Mouse (Mus musculus) neural tube, embryonic 15.5 days (tissue): ENCODE data around the gene Cyp26a1. TPM values are rescaled to one million over a fixed set of nuclear protein-coding genes. Genes with fewer than 3 reads are reported as not detected.

ENCODE experiments used
- ATAC-seq: fragments of 200-750 bp; cut with Nextera tagmentation; 2 replicates; pipeline ENCODE4 v1.8.0; 2017; ENCODE audit warnings: mild to moderate bottlenecking, moderate TSS enrichment, moderate library complexity; ENCODE audit not compliant: low FRiP score
- H3K27ac ChIP-seq: fragments of 300-500 bp; sonication (generic); replicated peaks from 2 replicates; pipeline ENCODE4 v1.5.1; 2015; ENCODE audit warnings: mild to moderate bottlenecking, inconsistent platforms
- H3K27me3 ChIP-seq: fragments of 300-500 bp; sonication (generic); replicated peaks from 2 replicates; pipeline ENCODE4 v1.6.1; 2015; ENCODE audit warnings: inconsistent platforms
- H3K36me3 ChIP-seq: fragments of 300-500 bp; sonication (generic); 2 replicates; pipeline ENCODE4 v1.6.1; 2015; ENCODE audit warnings: inconsistent platforms
- H3K4me1 ChIP-seq: fragments of 300-500 bp; sonication (generic); 2 replicates; pipeline ENCODE4 v1.6.1; 2015; ENCODE audit warnings: inconsistent platforms
- H3K4me2 ChIP-seq: fragments of 300-500 bp; sonication (generic); 2 replicates; pipeline ENCODE4 v1.6.1; 2015; ENCODE audit warnings: inconsistent platforms, mild to moderate bottlenecking, moderate library complexity
- H3K4me3 ChIP-seq: fragments of 300-500 bp; sonication (generic); replicated peaks from 2 replicates; pipeline ENCODE4 v1.5.1; 2015; ENCODE audit warnings: mild to moderate bottlenecking, inconsistent platforms
- H3K9ac ChIP-seq: fragments of 300-500 bp; sonication (generic); replicated peaks from 2 replicates; pipeline ENCODE4 v1.6.1; 2015; ENCODE audit warnings: mild to moderate bottlenecking, inconsistent platforms
- H3K9me3 ChIP-seq: fragments of 300-500 bp; sonication (generic); replicated peaks from 2 replicates; pipeline ENCODE4 v1.6.1; 2016; ENCODE audit warnings: inconsistent platforms
- WGBS: fragments of 180-500 bp; shearing (Covaris S2); methylation state at CpG from one replicate; pipeline ENCODE4 v1.1.7; 2015; ENCODE audit warnings: mixed read lengths; 5-methylcytosine and 5-hydroxymethylcytosine counted together
- polyA plus RNA-seq: library from polyadenylated mRNA; unstranded; fragments of >200 nt; fragmentation: Nextera tagmentation; extraction: Ambion mirVana; gene quantifications from 2 replicates; pipeline ENCODE4 v1.2.1, GENCODE M21; 2015

Gene Cyp26a1
- 0.65 and 1.3 TPM in 2 replicates for polyA plus RNA-seq

- peak within 1 kb of the TSS; percentile 35 for H3K4me3 ChIP-seq
- peaks cover 95% of the 10 kb centered on the region for H3K27me3 ChIP-seq
- no peak for ATAC-seq
- no peaks in the 10 kb centered on the region for H3K36me3 ChIP-seq
- H3K27ac ChIP-seq, result no peak within 1 kb of the TSS
- no peaks in the 10 kb centered on the region for H3K9me3 ChIP-seq
- peak within 1 kb of the TSS; percentile 14; the same call in 1 of the 2 replicates for H3K9ac ChIP-seq
- H3K4me2 ChIP-seq, result peak within 1 kb of the TSS; percentile 69
- under 1% methylated on average over 51 of the region's 51 CpGs for WGBS
- H3K4me1 ChIP-seq, result peaks cover 44% of the 10 kb centered on the region
Observed at GRCm38 (mm10) chr19:37697651-37698272, at the start of gene Cyp26a1. Cyp26a1 (plus strand) TSS chr19:37697798.

GRCm38 (mm10) chr19:37647994-37648393 lies 49.6 kb upstream of the Cyp26a1 start:
- H3K4me1 ChIP-seq, result no peaks in the 10 kb centered on the region
- H3K9me3 ChIP-seq, result no peaks in the 10 kb centered on the region
- H3K4me3 ChIP-seq, result no peak overlapping the region
- no peak overlapping the region for H3K4me2 ChIP-seq
- 47% methylated on average over 2 of the region's 2 CpGs for WGBS
- no peaks in the 10 kb centered on the region for H3K27me3 ChIP-seq
- H3K27ac ChIP-seq, result no peak overlapping the region
- no peak for ATAC-seq
- H3K36me3 ChIP-seq, result no peaks in the 10 kb centered on the region
- no peak overlapping the region for H3K9ac ChIP-seq

GRCm38 (mm10) chr19:37650526-37650925 lies 47.1 kb upstream of the Cyp26a1 start:
- H3K4me2 ChIP-seq, result no peak overlapping the region
- H3K27me3 ChIP-seq, result no peaks in the 10 kb centered on the region
- H3K9me3 ChIP-seq, result no peaks in the 10 kb centered on the region
- H3K9ac ChIP-seq, result no peak overlapping the region
- 68% methylated on average over 2 of the region's 2 CpGs for WGBS
- H3K4me1 ChIP-seq, result no peaks in the 10 kb centered on the region
- no peaks in the 10 kb centered on the region for H3K36me3 ChIP-seq
- H3K4me3 ChIP-seq, result no peak overlapping the region
- no peak for ATAC-seq
- H3K27ac ChIP-seq, result no peak overlapping the region

GRCm38 (mm10) chr19:37654012-37654411 lies 43.6 kb upstream of the Cyp26a1 start:
- Histone ChIP-seq H3K4me2 (no peak overlapping the region), H3K4me3 (no peak overlapping the region), H3K9me3 (no peaks in the 10 kb centered on the region), H3K36me3 (no peaks in the 10 kb centered on the region), H3K9ac (no peak overlapping the region), H3K27ac (no peak overlapping the region), H3K27me3 (no peaks in the 10 kb centered on the region), H3K4me1 (no peaks in the 10 kb centered on the region)
- 47% methylated on average over 5 of the region's 5 CpGs for WGBS
- no peak for ATAC-seq

- no peaks in the 10 kb centered on the region for H3K27me3 ChIP-seq
- no peak overlapping the region for H3K4me3 ChIP-seq
- 19% methylated on average over 9 of the region's 9 CpGs for WGBS
- no peaks in the 10 kb centered on the region for H3K4me1 ChIP-seq
- H3K9ac ChIP-seq, result no peak overlapping the region
- no peaks in the 10 kb centered on the region for H3K36me3 ChIP-seq
- no peak overlapping the region for H3K27ac ChIP-seq
- H3K4me2 ChIP-seq, result no peak overlapping the region
- ATAC-seq, result no peak
- H3K9me3 ChIP-seq, result no peaks in the 10 kb centered on the region
Observed at GRCm38 (mm10) chr19:37656441-37656840, 41.2 kb upstream of the Cyp26a1 start.

GRCm38 (mm10) chr19:37665256-37665655 lies 32.3 kb upstream of the Cyp26a1 start:
- no peak for ATAC-seq
- no peaks in the 10 kb centered on the region for H3K36me3 ChIP-seq
- H3K27me3 ChIP-seq, result no peaks in the 10 kb centered on the region
- H3K4me2 ChIP-seq, result no peak overlapping the region
- no peaks in the 10 kb centered on the region for H3K4me1 ChIP-seq
- no peaks in the 10 kb centered on the region for H3K9me3 ChIP-seq
- no peak overlapping the region for H3K27ac ChIP-seq
- no peak overlapping the region for H3K9ac ChIP-seq
- H3K4me3 ChIP-seq, result no peak overlapping the region
- 56% methylated on average over 6 of the region's 6 CpGs for WGBS

GRCm38 (mm10) chr19:37667855-37668594 lies 29.6 kb upstream of the Cyp26a1 start:
- H3K27me3 ChIP-seq, result no peaks in the 10 kb centered on the region
- 71% methylated on average over 13 of the region's 13 CpGs for WGBS
- ATAC-seq, result no peak
- H3K27ac ChIP-seq, result no peak overlapping the region
- H3K4me2 ChIP-seq, result no peak overlapping the region
- no peaks in the 10 kb centered on the region for H3K9me3 ChIP-seq
- no peak overlapping the region for H3K9ac ChIP-seq
- no peak overlapping the region for H3K4me3 ChIP-seq
- no peaks in the 10 kb centered on the region for H3K4me1 ChIP-seq
- H3K36me3 ChIP-seq, result no peaks in the 10 kb centered on the region

- Histone ChIP-seq H3K36me3 (no peaks in the 10 kb centered on the region), H3K27ac (no peak overlapping the region), H3K4me1 (no peaks in the 10 kb centered on the region), H3K9me3 (no peaks in the 10 kb centered on the region), H3K27me3 (no peaks in the 10 kb centered on the region), H3K4me3 (no peak overlapping the region), H3K9ac (no peak overlapping the region), H3K4me2 (no peak overlapping the region)
- no peak for ATAC-seq
- WGBS, result 90% methylated on average over 5 of the region's 5 CpGs
Observed at GRCm38 (mm10) chr19:37668657-37669056, 28.9 kb upstream of the Cyp26a1 start.

GRCm38 (mm10) chr19:37669486-37669885 lies 28.1 kb upstream of the Cyp26a1 start:
- Histone ChIP-seq H3K4me1 (no peaks in the 10 kb centered on the region), H3K9ac (no peak overlapping the region), H3K4me3 (no peak overlapping the region), H3K4me2 (no peak overlapping the region), H3K27ac (no peak overlapping the region), H3K36me3 (no peaks in the 10 kb centered on the region), H3K27me3 (no peaks in the 10 kb centered on the region), H3K9me3 (no peaks in the 10 kb centered on the region)
- WGBS, result 86% methylated on average over 5 of the region's 5 CpGs
- no peak for ATAC-seq

- Histone ChIP-seq H3K27ac (no peak overlapping the region), H3K4me2 (no peak overlapping the region), H3K27me3 (no peaks in the 10 kb centered on the region), H3K4me3 (no peak overlapping the region), H3K36me3 (no peaks in the 10 kb centered on the region), H3K9me3 (no peaks in the 10 kb centered on the region), H3K9ac (no peak overlapping the region), H3K4me1 (no peaks in the 10 kb centered on the region)
- ATAC-seq, result no peak
- 75% methylated on average over 12 of the region's 12 CpGs for WGBS
Observed at GRCm38 (mm10) chr19:37673393-37673792, 24.2 kb upstream of the Cyp26a1 start.

- 7% methylated on average over 6 of the region's 6 CpGs for WGBS
- H3K4me2 ChIP-seq, result no peak within 1 kb of the TSS
- H3K27me3 ChIP-seq, result peaks cover 89% of the 10 kb centered on the region
- no peak within 1 kb of the TSS for H3K4me3 ChIP-seq
- H3K27ac ChIP-seq, result no peak within 1 kb of the TSS
- H3K36me3 ChIP-seq, result no peaks in the 10 kb centered on the region
- H3K9ac ChIP-seq, result no peak within 1 kb of the TSS
- no peak for ATAC-seq
- H3K9me3 ChIP-seq, result no peaks in the 10 kb centered on the region
- H3K4me1 ChIP-seq, result peaks cover 14% of the 10 kb centered on the region
Observed at GRCm38 (mm10) chr19:37685281-37685680, 12.3 kb upstream of the Cyp26a1 start, which contains the start of gene Cyp26c1. Cyp26c1 (plus strand) TSS chr19:37685581.

GRCm38 (mm10) chr19:37686347-37686746 lies 11.3 kb upstream of the Cyp26a1 start:
- peaks cover 96% of the 10 kb centered on the region for H3K27me3 ChIP-seq
- peak; percentile 24; the same call in 1 of the 2 replicates for ATAC-seq
- no peak overlapping the region for H3K4me3 ChIP-seq
- no peak overlapping the region for H3K27ac ChIP-seq
- 5% methylated on average over 23 of the region's 23 CpGs for WGBS
- H3K4me2 ChIP-seq, result no peak overlapping the region
- H3K36me3 ChIP-seq, result no peaks in the 10 kb centered on the region
- no peak overlapping the region for H3K9ac ChIP-seq
- no peaks in the 10 kb centered on the region for H3K9me3 ChIP-seq
- peaks cover 18% of the 10 kb centered on the region for H3K4me1 ChIP-seq
